Mouse (Mus musculus) testis, adult 2 months (tissue): ENCODE results near the gene Zbtb40. TPM values are rescaled to one million over a fixed set of nuclear protein-coding genes. Genes with fewer than 3 reads are reported as not detected.

ENCODE experiments used
- H3K27ac ChIP-seq: fragments of 200-500 bp; 2 replicates; pipeline ENCODE4 v1.5.1; 2012; ENCODE audit warnings: low read depth, low read length; ENCODE audit not compliant: control insufficient read depth, insufficient read depth
- H3K27me3 ChIP-seq: fragments of 200-500 bp; 2 replicates; pipeline ENCODE4 v1.6.1; 2012; ENCODE audit warnings: mild to moderate bottlenecking, low read length, moderate library complexity; ENCODE audit not compliant: control insufficient read depth, insufficient read depth
- H3K36me3 ChIP-seq: fragments of 200-500 bp; 2 replicates; pipeline ENCODE4 v1.6.1; 2012; ENCODE audit warnings: mild to moderate bottlenecking, low read length; ENCODE audit not compliant: control insufficient read depth, insufficient read depth
- H3K4me1 ChIP-seq: fragments of 200-500 bp; 2 replicates; pipeline ENCODE4 v1.6.1; 2012; ENCODE audit warnings: low read length; ENCODE audit not compliant: control insufficient read depth, insufficient read depth
- H3K4me3 ChIP-seq: fragments of 200-500 bp; 2 replicates; pipeline ENCODE4 v1.5.1; 2012; ENCODE audit warnings: low read depth, mild to moderate bottlenecking, low read length, moderate library complexity, mixed read lengths; ENCODE audit not compliant: control insufficient read depth
- CTCF ChIP-seq: fragments of 200-500 bp; IDR thresholded peaks from 2 replicates; pipeline ENCODE4 v1.5.1; 2012; ENCODE audit warnings: low read depth, mild to moderate bottlenecking, inconsistent platforms, low read length, moderate library complexity; ENCODE audit not compliant: control insufficient read depth, insufficient read depth, insufficient replicate concordance
- POLR2A ChIP-seq: fragments of 200-500 bp; IDR thresholded peaks from 2 replicates; pipeline ENCODE4 v1.6.1; 2012; ENCODE audit warnings: low read depth, mild to moderate bottlenecking, inconsistent platforms, low read length, moderate library complexity; ENCODE audit not compliant: control insufficient read depth
- polyA plus RNA-seq: library from polyadenylated mRNA; depleted of rRNA; stranded (reverse); fragments of >200 nt; gene quantifications from 2 replicates; pipeline ENCODE4 v1.2.3, GENCODE M21; 2012

The Zbtb40 gene
- polyA plus RNA-seq, 1 experiment, result 8.0 TPM

DNA sequence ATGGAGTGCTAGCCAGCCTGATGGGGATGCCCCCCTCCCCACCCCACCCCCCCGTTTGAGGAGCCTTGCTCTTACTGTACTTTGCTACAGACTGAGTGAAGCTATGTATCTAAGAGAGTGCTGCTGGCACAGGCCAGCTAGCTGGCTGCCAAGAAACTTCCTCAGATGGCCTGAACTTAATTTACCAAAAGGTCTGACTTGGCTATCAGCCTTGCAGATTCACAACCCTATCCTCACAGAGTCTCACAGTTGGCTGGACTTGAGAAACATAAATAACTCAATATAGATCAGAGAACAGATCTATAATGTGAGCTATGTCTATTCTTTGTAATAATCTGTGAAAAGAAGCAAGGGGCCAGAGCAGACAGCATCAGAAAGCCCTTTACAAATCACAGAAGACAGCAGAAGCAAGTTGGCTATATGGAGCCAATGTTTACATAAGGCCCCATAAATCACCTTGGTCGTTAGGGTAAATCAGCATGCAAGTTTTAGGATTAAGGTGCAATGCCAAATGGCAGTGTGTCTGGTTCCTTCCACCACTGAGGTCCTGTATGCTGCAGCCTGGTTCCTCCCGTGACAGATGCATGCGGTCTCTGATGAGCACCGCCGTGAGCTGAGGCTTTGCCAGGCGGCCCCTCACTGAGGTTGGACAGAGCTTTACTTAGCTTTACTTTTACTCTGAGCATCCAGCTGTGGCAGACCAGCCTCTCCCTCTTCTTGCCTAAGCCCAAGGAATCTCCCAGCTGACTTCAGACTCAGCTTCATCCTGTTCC lies 15.3 kb downstream of the Zbtb40 start:
- no peak overlapping the region for H3K4me3 ChIP-seq
- TF ChIP-seq POLR2A, result no peak
- no peak for TF ChIP-seq CTCF
- no peaks in the 10 kb centered on the region for H3K27me3 ChIP-seq
- no peaks in the 10 kb centered on the region for H3K36me3 ChIP-seq
- no peaks in the 10 kb centered on the region for H3K4me1 ChIP-seq
- H3K27ac ChIP-seq, result no peak overlapping the region

DNA sequence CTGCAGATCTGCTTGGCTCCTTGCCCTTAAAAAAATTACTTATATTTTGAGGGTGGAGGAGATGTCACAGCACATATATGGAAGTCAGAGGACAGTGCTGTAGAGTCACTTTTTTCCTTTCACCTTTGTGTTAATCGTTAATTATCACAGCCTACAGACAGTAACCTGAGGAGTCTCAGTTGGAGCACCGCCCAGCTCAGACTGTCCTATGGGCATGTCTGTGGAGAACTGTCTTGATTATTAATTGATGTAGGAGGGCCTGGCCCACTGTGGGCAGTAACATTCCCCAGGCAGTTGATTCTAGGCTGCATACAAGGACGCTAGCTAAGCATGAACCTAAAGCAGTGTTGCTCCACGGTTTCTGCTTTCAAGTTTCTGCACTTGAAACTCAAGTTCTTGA lies 16.1 kb downstream of the Zbtb40 start:
- Histone ChIP-seq H3K27ac (no peak overlapping the region), H3K4me3 (no peak overlapping the region), H3K36me3 (no peaks in the 10 kb centered on the region), H3K27me3 (no peaks in the 10 kb centered on the region), H3K4me1 (no peaks in the 10 kb centered on the region)
- no peak for TF ChIP-seq CTCF
- TF ChIP-seq POLR2A, result no peak

DNA sequence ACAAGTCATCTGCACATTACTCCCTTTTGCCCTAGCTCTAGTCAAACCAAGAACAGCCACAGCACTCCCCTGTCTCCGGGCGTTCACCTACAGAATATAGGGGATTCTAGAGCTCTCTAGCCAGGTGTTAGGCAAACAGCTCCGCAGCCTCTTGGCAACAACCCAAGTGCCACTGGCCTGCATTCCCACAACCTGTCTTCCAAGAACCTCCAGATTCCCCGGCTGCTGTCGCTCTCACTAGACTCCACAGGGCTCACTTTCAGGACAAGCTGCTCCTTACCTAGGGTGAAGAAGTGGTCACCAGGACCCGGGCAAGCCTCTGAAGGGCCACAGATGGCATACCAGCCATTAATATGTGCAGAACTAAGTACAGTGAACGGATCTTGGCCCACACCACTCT lies 17.3 kb downstream of the Zbtb40 start:
- Histone ChIP-seq H3K27me3 (no peaks in the 10 kb centered on the region), H3K27ac (no peak overlapping the region), H3K4me3 (no peak overlapping the region), H3K36me3 (no peaks in the 10 kb centered on the region), H3K4me1 (peaks cover 2% of the 10 kb centered on the region; the same call in 1 of the 2 replicates)
- TF ChIP-seq CTCF (no peak), POLR2A (no peak)

DNA sequence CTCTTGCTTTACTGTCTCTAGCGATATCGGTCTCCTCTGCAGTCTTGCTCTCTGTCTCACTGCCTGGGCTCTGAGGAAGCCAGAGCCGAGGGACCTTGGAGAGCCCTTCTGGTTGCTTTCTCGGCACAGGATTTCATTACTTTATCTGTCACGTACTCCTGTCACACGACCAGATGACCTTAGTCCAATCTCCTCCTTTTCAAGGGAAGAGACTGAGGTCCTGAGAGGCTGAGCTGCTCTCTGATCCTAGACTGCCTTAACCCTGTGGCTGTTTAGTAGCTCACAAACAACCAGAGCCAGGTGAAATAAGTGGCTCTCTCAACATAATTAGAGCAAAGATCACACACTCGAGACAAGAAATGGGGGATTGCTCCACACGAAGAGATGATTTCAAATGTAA lies 19.3 kb downstream of the Zbtb40 start:
- H3K4me3 ChIP-seq, result no peak overlapping the region
- H3K27me3 ChIP-seq, result no peaks in the 10 kb centered on the region
- no peaks in the 10 kb centered on the region for H3K36me3 ChIP-seq
- no peak for TF ChIP-seq CTCF
- no peak for TF ChIP-seq POLR2A
- peaks cover 2% of the 10 kb centered on the region; the same call in 1 of the 2 replicates for H3K4me1 ChIP-seq
- no peak overlapping the region for H3K27ac ChIP-seq

DNA sequence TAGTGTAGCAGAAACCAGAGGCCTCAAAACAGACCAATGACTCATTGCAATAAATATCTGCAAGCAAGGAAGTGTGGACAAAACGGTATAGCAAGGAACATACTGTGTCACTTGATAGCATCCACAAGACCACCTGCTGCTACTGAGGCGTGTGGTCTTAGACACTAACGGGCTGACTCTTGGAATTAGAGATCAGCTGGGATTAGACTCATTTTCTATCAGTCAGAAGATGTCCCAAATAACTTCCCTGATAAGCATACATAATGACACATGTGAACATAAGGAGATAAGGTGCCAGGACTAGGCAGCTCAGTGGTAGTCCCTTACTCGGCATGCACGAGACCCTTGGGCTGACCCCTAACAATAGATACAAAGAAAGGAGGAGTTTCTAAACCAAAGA lies 21.6 kb downstream of the Zbtb40 start:
- Histone ChIP-seq H3K27me3 (no peaks in the 10 kb centered on the region), H3K4me3 (no peak overlapping the region), H3K36me3 (no peaks in the 10 kb centered on the region), H3K27ac (no peak overlapping the region), H3K4me1 (peaks cover 2% of the 10 kb centered on the region; the same call in 1 of the 2 replicates)
- TF ChIP-seq CTCF, result no peak
- no peak for TF ChIP-seq POLR2A

DNA sequence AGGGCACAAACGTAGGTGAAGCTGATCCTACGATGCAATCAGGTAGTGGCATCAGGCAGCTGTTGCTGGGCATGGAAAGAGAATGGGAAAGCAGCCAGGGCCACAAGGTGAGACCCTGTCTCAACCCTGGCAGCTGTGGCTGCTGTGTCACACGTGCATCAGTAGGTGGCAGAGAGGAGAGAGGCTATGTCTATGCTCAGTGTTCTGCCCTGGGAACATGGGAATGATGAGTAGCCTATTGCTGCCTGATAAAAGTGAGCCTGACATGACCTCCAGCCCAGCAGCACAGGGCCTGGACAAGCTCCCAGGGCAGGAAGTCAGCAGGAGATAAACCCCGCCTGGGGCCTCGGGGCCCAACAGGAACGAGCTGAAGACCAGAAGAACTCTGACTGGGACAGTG lies 23.0 kb downstream of the Zbtb40 start:
- Histone ChIP-seq H3K4me3 (no peak overlapping the region), H3K36me3 (no peaks in the 10 kb centered on the region), H3K4me1 (peaks cover 2% of the 10 kb centered on the region; the same call in 1 of the 2 replicates), H3K27me3 (no peaks in the 10 kb centered on the region), H3K27ac (no peak overlapping the region)
- TF ChIP-seq POLR2A, result no peak
- TF ChIP-seq CTCF, result peak; percentile 40; the same call in 1 of the 2 replicates

DNA sequence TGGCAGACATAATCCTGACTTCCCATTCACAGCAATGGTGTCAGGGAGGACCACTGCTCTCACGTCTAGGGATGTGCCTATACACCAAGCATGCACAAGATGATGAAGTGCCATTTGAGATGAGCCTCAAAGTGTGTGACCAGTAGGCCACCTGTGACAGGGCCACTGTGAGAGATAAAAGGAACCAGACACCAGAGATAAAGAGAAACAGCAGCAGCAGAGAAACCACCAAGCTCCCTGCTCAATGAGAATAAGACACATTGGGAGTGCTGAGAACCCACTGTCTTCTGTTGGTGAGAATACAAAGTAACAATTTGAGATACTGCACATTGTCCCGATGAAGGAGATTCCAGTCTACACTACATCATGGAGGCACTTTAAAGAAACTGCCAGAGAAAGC lies 23.5 kb downstream of the Zbtb40 start:
- Histone ChIP-seq H3K36me3 (no peaks in the 10 kb centered on the region), H3K4me3 (no peak overlapping the region), H3K4me1 (peaks cover 2% of the 10 kb centered on the region; the same call in 1 of the 2 replicates), H3K27ac (no peak overlapping the region), H3K27me3 (no peaks in the 10 kb centered on the region)
- no peak for TF ChIP-seq POLR2A
- TF ChIP-seq CTCF, result no peak

DNA sequence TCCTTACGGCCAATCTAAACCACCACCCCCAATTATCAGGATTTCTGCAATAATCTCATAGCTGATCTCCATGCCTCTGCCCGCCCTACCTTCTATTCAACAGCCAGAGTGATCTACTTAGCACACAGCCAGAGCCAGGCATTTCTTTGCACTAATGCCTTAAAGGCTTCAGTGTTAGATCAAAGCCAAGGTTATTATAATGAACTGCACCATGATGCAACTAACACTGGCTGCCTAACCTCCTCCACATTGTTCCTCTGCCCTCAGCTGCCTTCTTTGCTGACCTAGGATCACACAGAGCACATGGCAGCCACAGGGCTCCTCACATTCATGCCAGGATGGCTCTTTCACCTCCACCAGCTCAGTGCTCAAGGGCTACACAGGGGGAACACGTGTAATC lies 28.5 kb downstream of the Zbtb40 start:
- H3K27me3 ChIP-seq, result no peaks in the 10 kb centered on the region
- no peak overlapping the region for H3K27ac ChIP-seq

More for the DNA sequence above, 28.5 kb downstream of the Zbtb40 start:
- no peak for TF ChIP-seq CTCF
- no peak for TF ChIP-seq POLR2A
- Histone ChIP-seq H3K36me3 (no peaks in the 10 kb centered on the region; the same call in none of the 2 replicates), H3K4me3 (no peak overlapping the region), H3K4me1 (no peaks in the 10 kb centered on the region)
